Mouse (Mus musculus): ENCODE measurements around the gene Dcaf12. TPM values are rescaled to one million over a fixed set of nuclear protein-coding genes. Genes with fewer than 3 reads are reported as not detected.

The Dcaf12 gene
- polyA plus RNA-seq (2012; fragmentation: generic; extraction: Trizol), result 10 to 100 TPM; 12.8 to 21.2 TPM

GRCm38 (mm10) chr4:41314141-41315129, at the start of gene Dcaf12:
Dcaf12 (minus strand) TSS chr4:41314889.

GRCm38 (mm10) chr4:41348584-41349198, 34.0 kb upstream of the Dcaf12 start, which contains the start of gene Ubap1:
Ubap1 (plus strand) TSS chr4:41348996.

GRCm38 (mm10) chr4:41274980-41275850, 39.5 kb downstream of the Dcaf12 start, which contains the start of gene Ubap2:
Ubap2 (minus strand) TSS chr4:41275144.

Other genes starting within 250 kb of the Dcaf12 start
- gene Aqp3, start 216.7 kb downstream of the Dcaf12 start, polyA plus RNA-seq (2012; fragmentation: generic; extraction: Trizol), result 1 to 10 TPM in 1 of 2 experiments, under 1 TPM in 1; 0.60 to 1.5 TPM
- 10 to 100 TPM; 24.8 to 25.1 TPM for gene Nol6, start 190.4 kb downstream of the Dcaf12 start, polyA plus RNA-seq (2012; fragmentation: generic; extraction: Trizol)
- gene Ube2r2, start 179.1 kb downstream of the Dcaf12 start, polyA plus RNA-seq (2012; fragmentation: generic; extraction: Trizol), result 100 to 1,000 TPM in 1 of 2 experiments, 10 to 100 TPM in 1; 67.4 to 164 TPM
- gene Ubap2, start 39.7 kb downstream of the Dcaf12 start, polyA plus RNA-seq (2012; fragmentation: generic; extraction: Trizol), result 10 to 100 TPM; 45.2 to 65.2 TPM
- 10 to 100 TPM in 1 of 2 experiments, 1 to 10 TPM in 1; 9.8 to 30.3 TPM for gene Ubap1, start 34.1 kb upstream of the Dcaf12 start, polyA plus RNA-seq (2012; fragmentation: generic; extraction: Trizol)
- gene Kif24, start 150.0 kb upstream of the Dcaf12 start, polyA plus RNA-seq (2012; fragmentation: generic; extraction: Trizol), result 1 to 10 TPM in 1 of 2 experiments, under 1 TPM in 1; 0.61 to 1.6 TPM
- gene Nudt2, start 150.3 kb upstream of the Dcaf12 start, polyA plus RNA-seq (2012; fragmentation: generic; extraction: Trizol), result 10 to 100 TPM in 1 of 2 experiments, 1 to 10 TPM in 1; 8.3 to 51.5 TPM
- gene AI464131, start 188.2 kb upstream of the Dcaf12 start, polyA plus RNA-seq (2012; fragmentation: generic; extraction: Trizol), result 10 to 100 TPM in 1 of 2 experiments, 1 to 10 TPM in 1; 1.2 to 13.2 TPM
- under 1 TPM; 0.32 to 0.42 TPM for gene 1110017D15Rik, start 202.4 kb upstream of the Dcaf12 start, polyA plus RNA-seq (2012; fragmentation: generic; extraction: Trizol)

Data from C3H10T1/2 (cell line).